9 mouse cellular contexts compared by ENCODE assay signal in genomic region chr11:50672866-50673265, GRCm38 (mm10).
DNase-seq lines count a peak whose midpoint lies in the region; ATAC-seq and TF ChIP-seq lines count a peak whose summit lies in the region.
"Had no signal": no experiment of that assay in that cellular context is flagged by ENCODE, and none has a peak within 500 bp of the region (broad histone marks: within the 10 kb centered on the region; RNA-seq: fewer than 3 reads in every experiment).

No protein-coding gene starts in this region.

- H3K27ac ChIP-seq in midbrain, postnatal 0 days (ENCODE audit: low read depth, low read length), result no peak overlapping the region
- H3K27ac ChIP-seq in midbrain, embryonic 13.5 days, result no peak overlapping the region
- H3K27ac ChIP-seq in embryonic facial prominence, embryonic 14.5 days (replicated peaks; ENCODE audit: low read depth, low read length), result no peak overlapping the region

- no peaks in the 10 kb centered on the region for H3K4me1 ChIP-seq in midbrain, postnatal 0 days (ENCODE audit: insufficient read depth, low read length)
- 0 out of 2 replicates have a peak, but pooled peaks cover 2% of the 10 kb centered on the region for H3K4me1 ChIP-seq in midbrain, embryonic 13.5 days (replicated peaks)
- H3K4me1 ChIP-seq in embryonic facial prominence, embryonic 14.5 days (ENCODE audit: control insufficient read depth, insufficient read depth, low read length), result 0 out of 2 replicates have a peak, but pooled peaks cover 6% of the 10 kb centered on the region

- H3K27me3 ChIP-seq in midbrain, postnatal 0 days (ENCODE audit: insufficient read depth, low read length), result no peaks in the 10 kb centered on the region
- H3K27me3 ChIP-seq in midbrain, embryonic 13.5 days, result no peaks in the 10 kb centered on the region
- no peaks in the 10 kb centered on the region for H3K27me3 ChIP-seq in embryonic facial prominence, embryonic 14.5 days (replicated peaks; ENCODE audit: control insufficient read depth, insufficient read depth, low read length)

- H3K36me3 ChIP-seq in midbrain, postnatal 0 days (ENCODE audit: insufficient read depth, low read length), result no peaks in the 10 kb centered on the region
- H3K36me3 ChIP-seq in midbrain, embryonic 13.5 days, result no peaks in the 10 kb centered on the region
- no peaks in the 10 kb centered on the region for H3K36me3 ChIP-seq in embryonic facial prominence, embryonic 14.5 days (ENCODE audit: control insufficient read depth, insufficient read depth, low read length)

- no peaks in the 10 kb centered on the region for H3K9me3 ChIP-seq in midbrain, postnatal 0 days (ENCODE audit: low read length)
- H3K9me3 ChIP-seq in midbrain, embryonic 13.5 days, result no peaks in the 10 kb centered on the region
- no peaks in the 10 kb centered on the region for H3K9me3 ChIP-seq in embryonic facial prominence, embryonic 14.5 days (ENCODE audit: control insufficient read depth, low read length)

- ATAC-seq in midbrain, postnatal 0 days (ENCODE audit: low FRiP score), result no peak
- ATAC-seq in midbrain, embryonic 13.5 days, result no peak
- ATAC-seq in embryonic facial prominence, embryonic 14.5 days (ENCODE audit: low read depth), result 0 out of 2 replicates have a peak, but pooled peaks have one; percentile 24
- no peak for ATAC-seq in frontal cortex, adult (ENCODE audit: low TSS enrichment)

- no peak overlapping the region for H3K9ac ChIP-seq in midbrain, postnatal 0 days (replicated peaks; ENCODE audit: low read length, poor library complexity, severe bottlenecking)
- H3K9ac ChIP-seq in midbrain, embryonic 13.5 days (replicated peaks), result no peak overlapping the region
- H3K9ac ChIP-seq in embryonic facial prominence, embryonic 14.5 days (ENCODE audit: low read depth, low read length), result no peak overlapping the region

- no peak overlapping the region for H3K4me2 ChIP-seq in midbrain, postnatal 0 days (ENCODE audit: low read depth, low read length, poor library complexity, severe bottlenecking)
- H3K4me2 ChIP-seq in midbrain, embryonic 13.5 days (replicated peaks), result no peak overlapping the region
- H3K4me2 ChIP-seq in embryonic facial prominence, embryonic 14.5 days (ENCODE audit: low read depth, low read length), result no peak overlapping the region
- H3K4me2 ChIP-seq: liver, embryonic 11.5 days had no signal

- no peak overlapping the region for H3K4me3 ChIP-seq in midbrain, postnatal 0 days (ENCODE audit: low read depth, low read length)
- no peak overlapping the region for H3K4me3 ChIP-seq in midbrain, embryonic 13.5 days (replicated peaks)
- no peak overlapping the region for H3K4me3 ChIP-seq in embryonic facial prominence, embryonic 14.5 days (ENCODE audit: low read depth, low read length)

- DNase-seq in midbrain, postnatal 0 days (ENCODE audit: low spot score), result peak; percentile 65
- peak; percentile 64 for DNase-seq in adrenal gland, postnatal 25 days
- peak; percentile 42 for DNase-seq in embryonic facial prominence, embryonic 14.5 days (ENCODE audit: low spot score)
- DNase-seq in heart, postnatal 14 days, result peak; percentile 71 to 77
- no peak for DNase-seq in frontal cortex, postnatal 25 days (ENCODE audit: low spot score in 2 of 2)
- no peak for DNase-seq in embryo, embryonic 10.5 days (ENCODE audit: low spot score)

- 43% methylated on average over 7 of the region's 7 CpGs for WGBS in midbrain, postnatal 0 days
- 55% methylated on average over 7 of the region's 7 CpGs for WGBS in midbrain, embryonic 13.5 days
- 41% methylated on average over 6 of the region's 7 CpGs for WGBS in embryonic facial prominence, embryonic 14.5 days

- no peak for TF ChIP-seq CTCF in midbrain, postnatal 0 days (IDR thresholded peaks at IDR 0.05)

- intact Hi-C loops in heart, postnatal 14 days (cut with DNase I), result loop anchor here (5.0 kb wide), 5 partner anchors 41 to 94 kb away; partner anchors contain the start of gene Adamts2

Comparison
In these comparisons a context has a peak if more than half of its experiments do, and no peak if none do; other contexts are left out.
1. DNase-seq: peak in midbrain, postnatal 0 days (single experiment), adrenal gland, postnatal 25 days (single experiment), embryonic facial prominence, embryonic 14.5 days (single experiment) and heart, postnatal 14 days (2 of 2); none in frontal cortex, postnatal 25 days (0 of 2) and embryo, embryonic 10.5 days (single experiment).